Mouse (Mus musculus) retina, embryonic 14.5 days (tissue): ENCODE measurements around the gene Slc38a10.

ENCODE experiments used
- DNase-seq: peaks from one replicate; pipeline ENCODE4 v3.0.0-alpha.2; 2015; ENCODE audit warnings: low spot score

Gene Slc38a10

GRCm38 (mm10) chr11:120055953-120056732 lies 95.0 kb downstream of the Slc38a10 start:
- DNase-seq = no peak
